Mouse (Mus musculus) limb, embryonic 14.5 days (tissue): ENCODE results near the gene Srsf10. TPM values are rescaled to one million over a fixed set of nuclear protein-coding genes. Genes with fewer than 3 reads are reported as not detected.

Experiments used
- ATAC-seq: fragments of 200-750 bp; cut with Nextera tagmentation; 2 replicates; pipeline ENCODE4 v1.8.0; 2017; ENCODE audit warnings: low read depth, moderate number of reproducible peaks, moderate TSS enrichment; ENCODE audit not compliant: low FRiP score
- DNase-seq: peaks from one replicate; pipeline ENCODE4 v3.0.0-alpha.2; 2015; ENCODE audit warnings: low spot score
- H3K27ac ChIP-seq: fragments of 300-500 bp; sonication (generic); replicated peaks from 2 replicates; pipeline ENCODE4 v1.5.1; 2014; ENCODE audit warnings: low read depth, mild to moderate bottlenecking, low read length, moderate library complexity, mixed read lengths
- H3K27me3 ChIP-seq: fragments of 300-500 bp; sonication (generic); 2 replicates; pipeline ENCODE4 v1.6.1; 2014; ENCODE audit warnings: low read length, mixed read lengths; ENCODE audit not compliant: control insufficient read depth, insufficient read depth
- H3K36me3 ChIP-seq: fragments of 300-500 bp; sonication (generic); 2 replicates; pipeline ENCODE4 v1.6.1; 2014; ENCODE audit warnings: mild to moderate bottlenecking, low read length, moderate library complexity, mixed read lengths; ENCODE audit not compliant: control insufficient read depth, insufficient read depth
- H3K4me1 ChIP-seq: fragments of 300-500 bp; sonication (generic); 2 replicates; pipeline ENCODE4 v1.6.1; 2014; ENCODE audit warnings: antibody characterized with exemption, low read length, mixed read lengths; ENCODE audit not compliant: control insufficient read depth, insufficient read depth
- H3K4me2 ChIP-seq: fragments of 300-500 bp; sonication (generic); replicated peaks from 2 replicates; pipeline ENCODE4 v1.6.1; 2014; ENCODE audit warnings: low read depth, mild to moderate bottlenecking, low read length, moderate library complexity; ENCODE audit not compliant: severe bottlenecking
- H3K4me3 ChIP-seq: fragments of 300-500 bp; sonication (generic); replicated peaks from 2 replicates; pipeline ENCODE4 v1.5.1; 2014; ENCODE audit warnings: low read length
- H3K9ac ChIP-seq: fragments of 300-500 bp; sonication (generic); 2 replicates; pipeline ENCODE4 v1.6.1; 2014; ENCODE audit warnings: mild to moderate bottlenecking, low read depth, low read length, moderate library complexity; ENCODE audit not compliant: severe bottlenecking
- H3K9me3 ChIP-seq: fragments of 300-500 bp; sonication (generic); 2 replicates; pipeline ENCODE4 v1.6.1; 2016; ENCODE audit warnings: low read length; ENCODE audit not compliant: control insufficient read depth
- POLR2A ChIP-seq: fragments of 200-500 bp; IDR thresholded peaks from 2 replicates; pipeline ENCODE4 v1.8.0; 2012; ENCODE audit warnings: inconsistent platforms, mild to moderate bottlenecking, moderate library complexity, borderline replicate concordance; ENCODE audit not compliant: insufficient read depth, insufficient read length; ENCODE audit errors: extremely low read depth
- WGBS: fragments of 180-500 bp; shearing (Covaris S2); extraction: QIAGEN DNeasy Blood & Tissue Kit; methylation state at CpG from one replicate; pipeline ENCODE4 v1.1.7; 2014; 5-methylcytosine and 5-hydroxymethylcytosine counted together
- polyA plus RNA-seq, 2 experiments: library from polyadenylated mRNA; depleted of rRNA in 1 of 2; stranded (reverse) in 1 of 2; unstranded in 1 of 2; fragments of >200 nt; fragmentation: Nextera tagmentation in 1 of 2; extraction: Ambion mirVana in 1 of 2; gene quantifications; 2 replicates each; pipeline versions ENCODE4 v1.2.1 to v1.2.3; 2012 to 2014

The Srsf10 gene
- polyA plus RNA-seq, 2 experiments: 145 to 258 TPM

DNA sequence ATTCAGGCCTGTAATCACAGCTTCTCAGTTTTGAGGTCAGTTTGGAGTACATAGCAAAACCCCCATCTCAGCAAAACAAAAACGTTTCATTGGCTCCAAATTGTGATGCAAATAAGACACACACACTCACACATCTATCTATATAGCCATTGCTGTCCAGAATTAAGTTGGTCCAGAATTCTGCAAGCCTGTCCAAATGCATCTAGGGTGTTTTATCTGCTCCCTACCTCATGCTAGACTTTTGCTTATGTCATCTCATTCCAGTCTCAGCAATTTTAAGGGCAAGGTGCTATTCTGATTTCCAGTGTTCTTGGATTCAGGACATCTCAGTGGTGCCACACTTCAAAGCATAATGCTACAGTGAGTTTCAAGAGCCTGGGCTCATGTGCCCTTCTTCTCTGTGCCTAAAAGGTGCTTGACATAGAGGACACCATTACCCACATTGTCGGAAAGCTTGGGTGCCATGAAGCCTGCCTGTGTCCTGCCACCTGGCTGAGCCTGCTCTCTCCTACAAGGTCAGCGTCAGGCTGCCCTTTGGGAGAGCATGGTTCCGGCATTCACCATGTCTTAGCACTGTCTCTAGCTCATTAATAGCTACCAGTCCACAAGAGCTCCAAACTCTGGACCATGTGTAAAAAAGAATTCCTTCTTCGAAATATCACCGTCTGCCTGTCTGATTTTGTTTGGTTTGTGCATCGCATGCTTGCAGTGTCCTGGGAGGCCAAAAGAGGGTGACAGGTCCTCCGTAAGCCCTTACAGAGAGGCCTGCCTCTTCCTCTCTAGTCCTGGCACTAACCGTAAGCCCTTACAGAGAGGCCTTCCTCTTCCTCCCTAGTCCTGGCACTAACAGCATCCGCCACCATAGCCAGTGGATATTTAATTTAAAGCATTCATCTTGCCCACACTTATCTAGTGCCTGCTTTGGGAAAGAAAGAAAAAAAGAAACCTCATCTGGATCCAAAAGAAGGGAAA is 19.3 kb downstream of the Srsf10 start:
- no peaks in the 10 kb centered on the region for H3K27me3 ChIP-seq
- H3K27ac ChIP-seq: peak overlapping the region; percentile 100
- H3K9me3 ChIP-seq: no peaks in the 10 kb centered on the region
- no peak for ATAC-seq
- TF ChIP-seq POLR2A: no peak
- peak overlapping the region; percentile 97 for H3K9ac ChIP-seq
- no peak for DNase-seq
- WGBS: 84% methylated on average over 10 of the region's 10 CpGs
- H3K4me1 ChIP-seq: peaks cover 39% of the 10 kb centered on the region
- H3K4me2 ChIP-seq: peak overlapping the region; percentile 85; the same call in 1 of the 2 replicates
- H3K4me3 ChIP-seq: no peak overlapping the region
- H3K36me3 ChIP-seq: peaks cover 14% of the 10 kb centered on the region

DNA sequence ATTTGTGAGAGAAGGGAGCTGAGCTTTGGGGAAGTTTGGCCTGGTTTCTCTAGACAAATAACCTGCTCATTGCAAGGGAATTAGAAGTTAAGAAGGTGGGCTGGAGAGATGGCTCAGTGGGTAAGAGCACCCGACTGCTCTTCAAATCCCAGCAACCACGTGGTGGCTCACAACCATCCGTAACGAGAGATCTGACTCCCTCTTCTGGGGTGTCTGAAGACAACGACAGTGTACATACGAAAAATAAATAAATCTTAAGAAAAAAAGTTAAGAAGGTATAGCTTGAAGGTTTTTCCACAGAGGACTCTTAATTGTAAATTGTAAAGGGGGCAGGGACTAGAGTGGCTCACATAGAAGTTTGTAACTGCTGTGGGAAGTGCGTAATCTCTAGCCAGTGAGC is 20.0 kb downstream of the Srsf10 start:
- DNase-seq: no peak
- Histone ChIP-seq H3K27me3 (no peaks in the 10 kb centered on the region), H3K9ac (no peak overlapping the region), H3K9me3 (no peaks in the 10 kb centered on the region), H3K4me1 (peaks cover 36% of the 10 kb centered on the region), H3K36me3 (peaks cover 14% of the 10 kb centered on the region), H3K4me2 (no peak overlapping the region), H3K4me3 (no peak overlapping the region; the same call in 1 of the 2 replicates), H3K27ac (peak overlapping the region; percentile 63)
- 31% methylated on average over 7 of the region's 7 CpGs for WGBS
- ATAC-seq: no peak
- no peak for TF ChIP-seq POLR2A

DNA sequence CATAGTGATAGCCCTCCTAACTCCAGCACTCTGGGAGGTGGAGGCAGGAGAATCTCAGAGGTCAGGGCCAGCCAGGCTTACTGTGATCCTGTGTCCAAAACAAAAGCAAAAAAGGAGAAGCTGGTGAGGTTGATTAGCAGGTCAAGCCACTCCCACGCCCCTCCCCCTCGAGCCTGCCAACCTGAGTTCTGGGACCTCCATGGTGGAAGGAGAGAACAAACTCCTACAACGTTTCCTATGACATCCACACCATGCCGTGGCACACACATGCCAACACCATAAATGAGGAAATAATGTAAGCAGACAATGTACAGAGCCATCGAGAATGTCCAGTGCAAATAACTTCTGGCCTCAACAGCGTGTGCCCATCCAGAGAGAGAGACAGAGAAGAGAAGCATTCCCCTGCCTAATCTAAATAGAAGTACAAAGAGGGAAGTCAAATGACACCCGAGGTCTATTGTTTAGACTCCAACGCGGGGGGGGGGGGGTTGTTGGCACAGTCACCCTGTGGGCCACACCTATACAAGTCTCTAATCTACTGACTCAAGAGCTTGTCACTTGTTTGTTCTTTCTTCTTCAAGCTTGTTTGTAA is 20.5 kb downstream of the Srsf10 start:
- DNase-seq (no peak), ATAC-seq (no peak)
- Histone ChIP-seq H3K4me3 (peak overlapping the region; percentile 21), H3K9ac (peak overlapping the region; percentile 43), H3K4me1 (peaks cover 35% of the 10 kb centered on the region), H3K36me3 (peaks cover 14% of the 10 kb centered on the region), H3K27me3 (no peaks in the 10 kb centered on the region), H3K9me3 (no peaks in the 10 kb centered on the region), H3K27ac (peak overlapping the region; percentile 63), H3K4me2 (peak overlapping the region; percentile 55)
- TF ChIP-seq POLR2A: no peak
- 4% methylated on average over 9 of the region's 9 CpGs for WGBS

DNA sequence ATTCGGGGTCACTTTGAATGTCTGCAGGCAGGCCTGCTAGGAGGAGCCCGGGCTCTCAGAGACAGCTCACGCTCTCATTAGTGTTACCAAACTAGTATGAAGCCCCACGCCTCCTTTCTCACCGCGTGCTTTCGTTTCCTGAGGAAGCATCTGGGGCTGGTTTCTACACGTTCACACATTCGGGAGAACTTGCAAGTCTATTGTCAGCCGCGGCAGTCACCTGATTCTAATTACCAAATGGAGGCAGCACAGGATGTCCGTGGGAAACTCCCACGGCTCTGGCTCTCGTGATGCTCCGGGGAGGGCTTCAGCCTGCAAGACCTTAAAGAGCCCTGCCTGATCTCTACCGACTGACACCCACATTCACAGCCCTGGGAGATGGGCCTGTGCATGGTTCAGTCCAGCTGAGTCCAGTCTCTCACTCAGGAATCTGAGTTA is 21.1 kb downstream of the Srsf10 start:
- ATAC-seq (peak; percentile 5; the same call in 1 of the 2 replicates), DNase-seq (peak; percentile 77)
- WGBS: 3% methylated on average over 16 of the region's 16 CpGs
- TF ChIP-seq POLR2A: no peak
- H3K4me2 ChIP-seq: peak overlapping the region; percentile 55
- H3K36me3 ChIP-seq: peaks cover 11% of the 10 kb centered on the region
- peaks cover 32% of the 10 kb centered on the region for H3K4me1 ChIP-seq
- peak overlapping the region; percentile 63 for H3K27ac ChIP-seq
- peak overlapping the region; percentile 21 for H3K4me3 ChIP-seq
- no peaks in the 10 kb centered on the region for H3K27me3 ChIP-seq
- no peaks in the 10 kb centered on the region for H3K9me3 ChIP-seq
- H3K9ac ChIP-seq: peak overlapping the region; percentile 43

DNA sequence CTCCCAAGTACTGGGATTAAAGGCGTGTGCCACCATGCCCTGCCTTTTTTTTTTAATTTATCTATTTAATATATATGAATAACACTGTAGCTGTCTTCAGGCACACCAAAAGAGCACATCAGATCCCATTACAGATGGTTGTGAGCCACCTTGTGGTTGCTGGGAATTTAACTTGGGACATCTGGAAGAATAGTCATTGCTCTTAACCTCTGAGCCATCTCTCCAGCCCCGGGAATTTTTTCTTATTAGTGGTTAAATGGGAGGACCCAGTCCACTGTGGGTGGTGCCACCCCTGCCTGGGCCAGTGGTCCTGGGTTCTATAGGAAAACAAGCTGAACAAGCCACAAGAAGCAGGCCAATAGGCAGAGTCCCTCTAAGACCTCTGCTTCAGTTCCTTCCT is 22.2 kb downstream of the Srsf10 start:
- ATAC-seq: no peak
- H3K27ac ChIP-seq: no peak overlapping the region
- peaks cover 1% of the 10 kb centered on the region; the same call in 1 of the 2 replicates for H3K36me3 ChIP-seq
- no peak for DNase-seq
- H3K9ac ChIP-seq: no peak overlapping the region
- H3K4me2 ChIP-seq: no peak overlapping the region
- TF ChIP-seq POLR2A: no peak
- 56% methylated on average over 2 of the region's 2 CpGs for whole genome bisulfite sequencing
- no peaks in the 10 kb centered on the region for H3K9me3 ChIP-seq
- no peak overlapping the region for H3K4me3 ChIP-seq
- peaks cover 25% of the 10 kb centered on the region for H3K4me1 ChIP-seq
- H3K27me3 ChIP-seq: no peaks in the 10 kb centered on the region
